Mouse (Mus musculus) hematopoietic stem cell, adult 5-6 weeks (primary cell): Measurements from ENCODE around the gene Fat1. TPM values are rescaled to one million over a fixed set of nuclear protein-coding genes. Genes with fewer than 3 reads are reported as not detected.

Experiments
- total RNA-seq: library from RNA; stranded (forward); fragments of 172-1452, 232-1000 nt; gene quantifications from 2 replicates; pipeline ENCODE4 v1.2.3, GENCODE M21; 2017

Fat1 gene
- total RNA-seq, 1 experiment from 2014 or later, result 0.30 TPM

Other genes starting within 250 kb of the Fat1 start
- gene Mtnr1a, start 133.7 kb downstream of the Fat1 start, total RNA-seq, result not detected in 2 replicates